ENCODE assay signal across 29 mouse cellular contexts in the genomic region with DNA sequence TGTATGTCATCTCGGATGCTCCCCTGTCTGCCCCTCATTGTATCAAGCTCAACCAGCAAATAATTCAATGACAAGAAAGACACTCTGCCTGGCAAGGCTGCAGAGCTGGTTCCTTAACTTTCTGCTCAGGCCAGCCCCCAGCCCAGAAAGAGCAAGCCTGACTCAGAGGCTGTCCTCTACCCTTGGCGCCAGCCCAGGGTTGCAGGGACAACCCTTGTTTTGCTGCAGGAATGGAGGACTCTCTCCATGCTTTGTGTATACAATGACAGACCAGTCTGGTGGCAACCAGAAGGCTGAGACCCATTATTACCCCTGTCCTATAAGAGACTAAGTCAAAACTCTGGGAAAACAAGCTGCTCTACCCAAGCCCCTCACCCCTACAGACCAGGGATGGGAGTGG. TPM values are rescaled to one million over a fixed set of nuclear protein-coding genes. Genes with fewer than 3 reads are reported as not detected.
"Had no signal": no experiment of that assay in that cellular context is flagged by ENCODE, and none has a peak within 500 bp of the region (broad histone marks: within the 10 kb centered on the region; RNA-seq: fewer than 3 reads in every experiment).

No protein-coding gene starts in this region.

- H3K27me3 ChIP-seq: hindbrain, embryonic 12.5 days; intestine, embryonic 15.5 days; liver, embryonic 13.5 days; liver, embryonic 15.5 days had no signal

- DNase-seq: gastrocnemius, adult 2 months; gastrocnemius, postnatal 10 days; gastrocnemius, postnatal 25 days; heart, adult 18-20 months; heart, postnatal 10 days; heart, postnatal 4 days; kidney, adult 18-20 months; kidney, adult 8-10 months; kidney, postnatal 10 days; kidney, postnatal 25 days; kidney, postnatal 4 days; liver; liver, embryonic 13.5 days had no signal

- H3K36me3 ChIP-seq: heart, embryonic 10.5 days; heart, embryonic 12.5 days; hindbrain, embryonic 12.5 days; intestine, embryonic 15.5 days; limb, embryonic 10.5 days; limb, embryonic 12.5 days; liver, embryonic 13.5 days; liver, embryonic 15.5 days had no signal

- H3K4me1 ChIP-seq: heart, embryonic 10.5 days; heart, embryonic 12.5 days; intestine, embryonic 15.5 days; limb, embryonic 10.5 days; limb, embryonic 12.5 days; liver, embryonic 13.5 days; liver, embryonic 15.5 days had no signal

- H3K4me2 ChIP-seq: heart, embryonic 12.5 days; hindbrain, embryonic 12.5 days; hindbrain, embryonic 14.5 days; intestine, embryonic 15.5 days; limb, embryonic 12.5 days; liver, embryonic 11.5 days; liver, embryonic 13.5 days; liver, embryonic 15.5 days had no signal

- ATAC-seq: inflammation-experienced regulatory T-cells, adult 6 months; intestine, embryonic 15.5 days; intestine, postnatal 0 days had no signal

- H3K9ac ChIP-seq: heart, embryonic 12.5 days; hindbrain, embryonic 12.5 days; hindbrain, embryonic 14.5 days; intestine, embryonic 15.5 days; limb, embryonic 12.5 days; liver, embryonic 13.5 days; liver, embryonic 15.5 days had no signal

- H3K27ac ChIP-seq: gastrocnemius, adult 2 months; heart, embryonic 10.5 days; hindbrain, embryonic 12.5 days; hindbrain, embryonic 14.5 days; intestine, embryonic 15.5 days; layer of hippocampus, adult 2 months; left cerebral cortex, adult 2 months; limb, embryonic 10.5 days; limb, embryonic 12.5 days; liver, embryonic 13.5 days; liver, embryonic 15.5 days had no signal

- H3K9me3 ChIP-seq: heart, embryonic 10.5 days; heart, embryonic 12.5 days; intestine, embryonic 15.5 days; limb, embryonic 10.5 days; limb, embryonic 12.5 days; liver, embryonic 13.5 days; liver, embryonic 15.5 days had no signal

- H3K4me3 ChIP-seq: gastrocnemius, adult 2 months; heart, embryonic 10.5 days; heart, embryonic 12.5 days; hindbrain, embryonic 12.5 days; intestine, embryonic 15.5 days; layer of hippocampus, adult 2 months; left cerebral cortex, adult 2 months; limb, embryonic 10.5 days; limb, embryonic 12.5 days; liver, embryonic 13.5 days; liver, embryonic 15.5 days had no signal

RNA-seq across cellular contexts. Expression of gene Irx5, which starts 46.8 kb away (rescaled TPM):
- total RNA-seq: gastrocnemius, adult 2 months; granulocyte monocyte progenitor cell, adult 5-6 weeks; left cerebral cortex, postnatal 10 days; left cerebral cortex, postnatal 25 days had no signal
- polyA plus RNA-seq: inflammation-experienced regulatory T-cells, adult 6 months; liver, embryonic 15.5 days had no signal
